Mouse (Mus musculus) MEL (cell line): Measurements from ENCODE around the gene Mt2. TPM values are rescaled to one million over a fixed set of nuclear protein-coding genes. Genes with fewer than 3 reads are reported as not detected.

Experiments used
- DNase-seq: peaks from one replicate; pipeline ENCODE4 v3.0.0; 2011; ENCODE audit warnings: low read depth, low spot score
- H3K27ac ChIP-seq: 2 replicates; pipeline ENCODE4 v1.5.1; 2012; ENCODE audit warnings: low read depth, mild to moderate bottlenecking, control low read depth, low read length, moderate library complexity; ENCODE audit not compliant: control insufficient read depth
- H3K27me3 ChIP-seq, 2 experiments: fragments of 150-350 bp in 1 of 2; sonication (generic) in 1 of 2; 2 replicates each; pipeline ENCODE4 v1.6.1; 2012; ENCODE audit warnings: low read length in 2 of 2, mild to moderate bottlenecking in 2 of 2, improper control_type of control experiment in 1 of 2, moderate library complexity in 1 of 2; ENCODE audit not compliant: insufficient read depth in 2 of 2, control insufficient read depth in 1 of 2
- H3K36me3 ChIP-seq, 2 experiments: 2 replicates each; pipeline ENCODE4 v1.6.1; 2012 to 2014; ENCODE audit warnings: low read length in 2 of 2, improper control_type of control experiment in 1 of 2, inconsistent platforms in 1 of 2, mild to moderate bottlenecking in 1 of 2; ENCODE audit not compliant: insufficient read depth in 2 of 2, control insufficient read depth in 1 of 2
- H3K4me1 ChIP-seq, 2 experiments: fragments of 150-350 bp in 1 of 2; sonication (generic) in 1 of 2; 2 replicates each; pipeline ENCODE4 v1.6.1; 2012; ENCODE audit warnings: low read length in 2 of 2, improper control_type of control experiment in 1 of 2, mild to moderate bottlenecking in 1 of 2; ENCODE audit not compliant: insufficient read depth in 2 of 2, control insufficient read depth in 1 of 2
- H3K4me3 ChIP-seq, 2 experiments: fragments of 150-350 bp in 1 of 2; sonication (generic) in 1 of 2; 2 replicates each; pipeline ENCODE4 v1.5.1; 2012; ENCODE audit warnings: low read depth in 2 of 2, low read length in 2 of 2, mild to moderate bottlenecking in 2 of 2, moderate library complexity in 2 of 2, control low read depth in 1 of 2, improper control_type of control experiment in 1 of 2; ENCODE audit not compliant: control insufficient read depth in 1 of 2, insufficient read depth in 1 of 2
- H3K79me2 ChIP-seq: 2 replicates; pipeline ENCODE4 v1.6.1; 2012; ENCODE audit warnings: mild to moderate bottlenecking, low read length, moderate library complexity; ENCODE audit not compliant: control insufficient read depth, poor library complexity, insufficient read depth
- H3K9ac ChIP-seq: 2 replicates; pipeline ENCODE4 v1.6.1; 2012; ENCODE audit warnings: low read depth, mild to moderate bottlenecking, control low read depth, low read length, moderate library complexity; ENCODE audit not compliant: control insufficient read depth, poor library complexity, severe bottlenecking
- H3K9me3 ChIP-seq: fragments of 150-350 bp; sonication (generic); replicated peaks from 2 replicates; pipeline ENCODE4 v1.6.1; 2012; ENCODE audit warnings: mild to moderate bottlenecking, low read length, improper control_type of control experiment, moderate library complexity; ENCODE audit not compliant: insufficient read depth
- ELF1 ChIP-seq: IDR thresholded peaks from 2 replicates; pipeline ENCODE4 v1.6.1; 2014; ENCODE audit warnings: low read depth, mild to moderate bottlenecking, inconsistent platforms, low read length, improper control_type of control experiment, moderate library complexity
- ETS1 ChIP-seq: IDR thresholded peaks from 2 replicates; pipeline ENCODE4 v1.6.1; 2012; ENCODE audit warnings: low read depth, mild to moderate bottlenecking, inconsistent platforms, low read length, improper control_type of control experiment, moderate library complexity
- GABPA ChIP-seq: IDR thresholded peaks from 2 replicates; pipeline ENCODE4 v1.6.1; 2012; ENCODE audit warnings: low read depth, mild to moderate bottlenecking, inconsistent platforms, low read length, improper control_type of control experiment, moderate library complexity
- HCFC1 ChIP-seq: IDR thresholded peaks from 2 replicates; pipeline ENCODE4 v1.6.1; 2012; ENCODE audit warnings: low read depth, mild to moderate bottlenecking, inconsistent platforms, low read length, improper control_type of control experiment, moderate library complexity
- JUND ChIP-seq: IDR thresholded peaks from 2 replicates; pipeline ENCODE4 v1.6.1; 2011; ENCODE audit warnings: low read depth, mild to moderate bottlenecking, improper control_type of control experiment, low read length
- MAFK ChIP-seq: IDR thresholded peaks from 2 replicates; pipeline ENCODE4 v1.6.1; 2011; ENCODE audit warnings: low read depth, mild to moderate bottlenecking, low read length, improper control_type of control experiment, borderline replicate concordance
- NELFE ChIP-seq: IDR thresholded peaks from 2 replicates; pipeline ENCODE4 v1.6.1; 2011; ENCODE audit warnings: low read depth, low read length, improper control_type of control experiment
- POLR2AphosphoS2 ChIP-seq: IDR thresholded peaks from 2 replicates; pipeline ENCODE4 v1.6.1; 2011; ENCODE audit warnings: low read length, improper control_type of control experiment
- POLR2AphosphoS5 ChIP-seq: IDR thresholded peaks from 2 replicates; pipeline ENCODE4 v1.6.1; 2012; ENCODE audit warnings: low read depth, borderline replicate concordance, mild to moderate bottlenecking, inconsistent platforms, low read length, moderate library complexity, mixed read lengths
- RCOR1 ChIP-seq: IDR thresholded peaks from 2 replicates; pipeline ENCODE4 v1.6.1; 2012; ENCODE audit warnings: low read depth, mild to moderate bottlenecking, inconsistent platforms, low read length, improper control_type of control experiment
- SMC3 ChIP-seq: IDR thresholded peaks from 2 replicates; pipeline ENCODE4 v1.6.1; 2011; ENCODE audit warnings: low read depth, low read length, improper control_type of control experiment
- TBP ChIP-seq: IDR thresholded peaks from 2 replicates; pipeline ENCODE4 v1.8.0; 2011; ENCODE audit warnings: low read depth, low read length, improper control_type of control experiment
- UBTF ChIP-seq: IDR thresholded peaks from 2 replicates; pipeline ENCODE4 v1.6.1; 2012; ENCODE audit warnings: low read depth, mild to moderate bottlenecking, inconsistent platforms, low read length, improper control_type of control experiment, moderate library complexity, borderline replicate concordance; ENCODE audit not compliant: insufficient read depth
- USF1 ChIP-seq: IDR thresholded peaks from 2 replicates; pipeline ENCODE4 v1.6.1; 2014; ENCODE audit warnings: low read depth, mild to moderate bottlenecking, inconsistent platforms, low read length, improper control_type of control experiment, moderate library complexity
- ZKSCAN1 ChIP-seq: IDR thresholded peaks from 2 replicates; pipeline ENCODE4 v1.6.1; 2012; ENCODE audit warnings: low read depth, mild to moderate bottlenecking, inconsistent platforms, low read length, improper control_type of control experiment, moderate library complexity
- ZMIZ1 ChIP-seq: IDR thresholded peaks from 2 replicates; pipeline ENCODE4 v1.6.1; 2012; ENCODE audit warnings: low read depth, mild to moderate bottlenecking, inconsistent platforms, low read length, improper control_type of control experiment, moderate library complexity
- polyA plus RNA-seq, 2 experiments: library from polyadenylated mRNA; stranded (reverse) in 1 of 2; unstranded in 1 of 2; fragments of >175 nt in 1 of 2; fragments of >200 nt in 1 of 2; gene quantifications; 2 replicates each; pipeline versions ENCODE4 v1.2.1 to v1.2.4; 2012; ENCODE audit warnings: low replicate concordance in 2 of 2, low read depth in 1 of 2; ENCODE audit not compliant: insufficient read length in 2 of 2, insufficient read depth in 1 of 2, missing spikeins in 1 of 2
- total RNA-seq: library from RNA; depleted of rRNA; stranded (reverse); fragments of 300-350 nt; gene quantifications from 2 replicates; pipeline ENCODE4 v1.2.3, GENCODE M21; 2012

Gene Mt2
- total and polyA plus RNA-seq, 3 experiments = 469 to 2,013 TPM; not detected in 1

DNA sequence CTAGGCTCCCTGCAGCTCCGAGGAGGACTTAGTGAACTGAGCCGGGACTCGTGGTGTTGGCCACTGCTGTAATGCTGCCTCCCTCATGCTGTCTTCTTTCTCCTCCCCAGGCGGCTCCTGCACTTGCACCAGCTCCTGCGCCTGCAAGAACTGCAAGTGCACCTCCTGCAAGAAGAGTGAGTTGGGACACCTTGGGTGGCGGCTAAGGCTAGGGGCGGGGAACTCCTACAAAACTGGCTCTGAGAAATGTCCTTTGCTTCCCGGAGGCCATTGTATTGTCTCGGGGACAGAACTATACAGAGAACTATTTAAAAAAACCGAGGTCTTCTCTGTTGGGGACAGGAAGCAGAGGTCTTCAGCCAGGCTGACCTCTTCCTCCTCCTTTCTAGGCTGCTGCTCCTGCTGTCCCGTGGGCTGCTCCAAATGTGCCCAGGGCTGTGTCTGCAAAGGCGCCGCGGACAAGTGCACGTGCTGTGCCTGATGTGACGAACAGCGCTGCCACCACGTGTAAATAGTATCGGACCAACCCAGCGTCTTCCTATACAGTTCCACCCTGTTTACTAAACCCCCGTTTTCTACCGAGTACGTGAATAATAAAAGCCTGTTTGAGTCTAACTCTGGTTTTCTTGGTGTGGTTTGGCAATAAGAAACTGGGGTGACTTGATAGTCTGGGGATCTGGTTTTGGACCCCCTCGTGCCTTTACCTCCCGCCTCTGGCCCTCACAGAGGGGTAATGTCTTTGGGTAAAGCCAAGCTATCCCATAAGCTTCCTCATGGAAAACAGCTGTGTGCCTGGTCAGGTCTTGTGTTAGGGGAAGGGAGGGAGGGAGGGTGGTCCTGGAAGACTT is 7.5 kb downstream of the Mt2 start (continued):
- TF ChIP-seq HCFC1 = no peak; the same call in 1 of the 2 replicates
- no peak for TF ChIP-seq JUND
- no peak for TF ChIP-seq GABPA
- no peak for TF ChIP-seq POLR2AphosphoS5
- TF ChIP-seq ETS1 = no peak
- TF ChIP-seq NELFE = no peak
- TF ChIP-seq RCOR1 = no peak
- TF ChIP-seq ZKSCAN1 = no peak
- no peak for TF ChIP-seq UBTF
- TF ChIP-seq ELF1 = no peak

DNA sequence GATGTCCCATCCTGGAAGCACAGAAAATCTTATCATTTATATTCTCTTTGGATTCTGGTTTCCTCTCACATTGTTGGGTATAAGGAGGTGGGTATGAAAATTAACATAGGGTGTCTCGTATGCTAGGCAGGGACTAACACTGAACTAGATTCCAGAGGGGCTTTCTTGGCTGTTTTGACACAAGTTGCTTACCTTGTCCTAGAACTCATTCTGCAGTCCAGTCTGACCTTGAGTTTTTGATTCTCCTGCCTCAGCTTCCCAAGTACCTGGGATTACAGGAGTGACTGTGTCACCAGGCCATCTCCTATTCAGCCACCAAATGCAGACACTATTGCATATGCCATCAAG is 8.1 kb downstream of the Mt2 start:
- H3K79me2 ChIP-seq = peaks cover 17% of the 10 kb centered on the region
- peak overlapping the region; percentile 82 to 88 for H3K4me3 ChIP-seq
- peak overlapping the region; percentile 97 for H3K27ac ChIP-seq
- H3K4me1 ChIP-seq = peaks cover 0 to 13% of the 10 kb centered on the region in 2 experiments; a peak in 2 of 4 replicates
- peaks cover 0 to 8% of the 10 kb centered on the region in 2 experiments; a peak in 2 of 4 replicates for H3K36me3 ChIP-seq
- TF ChIP-seq SMC3 (no peak), NELFE (no peak), ZMIZ1 (0 out of 2 replicates have a peak, but pooled peaks have one; percentile 43), MAFK (0 out of 2 replicates have a peak, but pooled peaks have one; percentile 11), POLR2AphosphoS5 (no peak), POLR2AphosphoS2 (peak; percentile 62; the same call in 1 of the 2 replicates), USF1 (no peak), TBP (0 out of 2 replicates have a peak, but pooled peaks have one; percentile 3)
- H3K9me3 ChIP-seq = no peaks in the 10 kb centered on the region
- peak; percentile 53 for DNase-seq
- no peaks in the 10 kb centered on the region for H3K27me3 ChIP-seq
- peak overlapping the region; percentile 91 for H3K9ac ChIP-seq
